Mouse (Mus musculus): Measurements from ENCODE around the gene Rtl10. TPM values are rescaled to one million over a fixed set of nuclear protein-coding genes. Genes with fewer than 3 reads are reported as not detected.

Rtl10 gene
- not detected in 2 replicates for polyA plus RNA-seq (2012; ENCODE audit: insufficient read depth, insufficient read length, missing spikeins)

- Histone ChIP-seq H3K4me3 (ENCODE audit: insufficient read depth, low read depth, low read length) (peak within 1 kb of the TSS; percentile 88), H3K4me1 (ENCODE audit: control insufficient read depth, insufficient read depth, insufficient read length, low read length) (peaks cover 4% of the 10 kb centered on the region; the same call in 1 of the 2 replicates), H3K27ac (replicated peaks; ENCODE audit: low read depth, low read length) (peak within 1 kb of the TSS; percentile 49)
These were observed at the start of gene Rtl10, which contains the start of gene Gnb1l for GRCm38 (mm10) chr16:18498558-18498990. Gene Rtl10, plus strand, starts transcription at chr16:18498901. Gene Gnb1l, plus strand, starts transcription at chr16:18498713.

GRCm38 (mm10) chr16:18449005-18449404 is 49.7 kb upstream of the Rtl10 start:
- Histone ChIP-seq H3K4me3 (ENCODE audit: insufficient read depth, low read depth, low read length) (no peak overlapping the region), H3K27ac (replicated peaks; ENCODE audit: low read depth, low read length) (no peak overlapping the region), H3K4me1 (ENCODE audit: control insufficient read depth, insufficient read depth, insufficient read length, low read length) (no peaks in the 10 kb centered on the region)

GRCm38 (mm10) chr16:18451486-18452181 is 47.1 kb upstream of the Rtl10 start:
- H3K4me3 ChIP-seq (ENCODE audit: insufficient read depth, low read depth, low read length), result no peak overlapping the region
- H3K4me1 ChIP-seq (ENCODE audit: control insufficient read depth, insufficient read depth, insufficient read length, low read length), result no peaks in the 10 kb centered on the region
- H3K27ac ChIP-seq (replicated peaks; ENCODE audit: low read depth, low read length), result no peak overlapping the region

- Histone ChIP-seq H3K4me1 (ENCODE audit: control insufficient read depth, insufficient read depth, insufficient read length, low read length) (no peaks in the 10 kb centered on the region), H3K27ac (replicated peaks; ENCODE audit: low read depth, low read length) (no peak overlapping the region), H3K4me3 (ENCODE audit: insufficient read depth, low read depth, low read length) (no peak overlapping the region)
These were observed 46.3 kb upstream of the Rtl10 start for GRCm38 (mm10) chr16:18452361-18452862.

- Histone ChIP-seq H3K27ac (replicated peaks; ENCODE audit: low read depth, low read length) (no peak overlapping the region), H3K4me3 (ENCODE audit: insufficient read depth, low read depth, low read length) (no peak overlapping the region), H3K4me1 (ENCODE audit: control insufficient read depth, insufficient read depth, insufficient read length, low read length) (no peaks in the 10 kb centered on the region; the same call in 1 of the 2 replicates)
These were observed 44.9 kb upstream of the Rtl10 start for GRCm38 (mm10) chr16:18453846-18454245.

GRCm38 (mm10) chr16:18455407-18455806 is 43.3 kb upstream of the Rtl10 start:
- H3K27ac ChIP-seq (replicated peaks; ENCODE audit: low read depth, low read length), result no peak overlapping the region
- peaks cover 4% of the 10 kb centered on the region; the same call in 1 of the 2 replicates for H3K4me1 ChIP-seq (ENCODE audit: control insufficient read depth, insufficient read depth, insufficient read length, low read length)
- H3K4me3 ChIP-seq (ENCODE audit: insufficient read depth, low read depth, low read length), result no peak overlapping the region

GRCm38 (mm10) chr16:18458661-18459060 is 40.0 kb upstream of the Rtl10 start:
- Histone ChIP-seq H3K4me3 (ENCODE audit: insufficient read depth, low read depth, low read length) (no peak overlapping the region), H3K4me1 (ENCODE audit: control insufficient read depth, insufficient read depth, insufficient read length, low read length) (peaks cover 11% of the 10 kb centered on the region), H3K27ac (replicated peaks; ENCODE audit: low read depth, low read length) (no peak overlapping the region)

GRCm38 (mm10) chr16:18459335-18459954 is 39.3 kb upstream of the Rtl10 start:
- Histone ChIP-seq H3K4me3 (ENCODE audit: insufficient read depth, low read depth, low read length) (no peak overlapping the region), H3K27ac (replicated peaks; ENCODE audit: low read depth, low read length) (no peak overlapping the region), H3K4me1 (ENCODE audit: control insufficient read depth, insufficient read depth, insufficient read length, low read length) (peaks cover 14% of the 10 kb centered on the region)

- Histone ChIP-seq H3K4me3 (ENCODE audit: insufficient read depth, low read depth, low read length) (no peak overlapping the region), H3K27ac (replicated peaks; ENCODE audit: low read depth, low read length) (no peak overlapping the region), H3K4me1 (ENCODE audit: control insufficient read depth, insufficient read depth, insufficient read length, low read length) (peaks cover 19% of the 10 kb centered on the region)
These were observed 38.7 kb upstream of the Rtl10 start for GRCm38 (mm10) chr16:18459955-18460370.

GRCm38 (mm10) chr16:18460826-18461225 is 37.9 kb upstream of the Rtl10 start:
- Histone ChIP-seq H3K4me1 (ENCODE audit: control insufficient read depth, insufficient read depth, insufficient read length, low read length) (peaks cover 20% of the 10 kb centered on the region), H3K27ac (replicated peaks; ENCODE audit: low read depth, low read length) (no peak overlapping the region), H3K4me3 (ENCODE audit: insufficient read depth, low read depth, low read length) (no peak overlapping the region)

- Histone ChIP-seq H3K4me1 (ENCODE audit: control insufficient read depth, insufficient read depth, insufficient read length, low read length) (peaks cover 20% of the 10 kb centered on the region), H3K4me3 (ENCODE audit: insufficient read depth, low read depth, low read length) (no peak overlapping the region), H3K27ac (replicated peaks; ENCODE audit: low read depth, low read length) (no peak overlapping the region)
These were observed 36.7 kb upstream of the Rtl10 start for GRCm38 (mm10) chr16:18462031-18462430.

- no peak overlapping the region for H3K4me3 ChIP-seq (ENCODE audit: insufficient read depth, low read depth, low read length)
These were observed 36.1 kb upstream of the Rtl10 start for GRCm38 (mm10) chr16:18462598-18462997.

GRCm38 (mm10) chr16:18464271-18464670 is 34.4 kb upstream of the Rtl10 start:
- H3K27ac ChIP-seq (replicated peaks; ENCODE audit: low read depth, low read length), result peak overlapping the region; percentile 35; the same call in 1 of the 2 replicates
- H3K4me3 ChIP-seq (ENCODE audit: insufficient read depth, low read depth, low read length), result no peak overlapping the region
- peaks cover 16% of the 10 kb centered on the region for H3K4me1 ChIP-seq (ENCODE audit: control insufficient read depth, insufficient read depth, insufficient read length, low read length)

More at GRCm38 (mm10) chr16:18462598-18462997, 36.1 kb upstream of the Rtl10 start:
- Histone ChIP-seq H3K4me1 (ENCODE audit: control insufficient read depth, insufficient read depth, insufficient read length, low read length) (peaks cover 20% of the 10 kb centered on the region), H3K27ac (replicated peaks; ENCODE audit: low read depth, low read length) (no peak overlapping the region)

- Histone ChIP-seq H3K4me3 (ENCODE audit: insufficient read depth, low read depth, low read length) (no peak overlapping the region), H3K4me1 (ENCODE audit: control insufficient read depth, insufficient read depth, insufficient read length, low read length) (no peaks in the 10 kb centered on the region), H3K27ac (replicated peaks; ENCODE audit: low read depth, low read length) (no peak overlapping the region)
These were observed 27.9 kb upstream of the Rtl10 start for GRCm38 (mm10) chr16:18470829-18471228.

GRCm38 (mm10) chr16:18471381-18471955 is 27.2 kb upstream of the Rtl10 start:
- Histone ChIP-seq H3K4me1 (ENCODE audit: control insufficient read depth, insufficient read depth, insufficient read length, low read length) (no peaks in the 10 kb centered on the region), H3K4me3 (ENCODE audit: insufficient read depth, low read depth, low read length) (no peak overlapping the region), H3K27ac (replicated peaks; ENCODE audit: low read depth, low read length) (no peak overlapping the region)
